Mouse (Mus musculus) liver, adult 2 months (tissue): ENCODE measurements around the gene Cmip.

Experiments
- CTCF ChIP-seq: fragments of 200-500 bp; IDR thresholded peaks from 2 replicates; pipeline ENCODE4 v1.5.1; 2011; ENCODE audit warnings: low read depth, low read length, control low read depth
- POLR2A ChIP-seq: fragments of 200-500 bp; IDR thresholded peaks from 2 replicates; pipeline ENCODE4 v1.6.1; 2011; ENCODE audit warnings: low read length, control low read depth; ENCODE audit not compliant: insufficient read depth; ENCODE audit errors: extremely low read depth

DNA sequence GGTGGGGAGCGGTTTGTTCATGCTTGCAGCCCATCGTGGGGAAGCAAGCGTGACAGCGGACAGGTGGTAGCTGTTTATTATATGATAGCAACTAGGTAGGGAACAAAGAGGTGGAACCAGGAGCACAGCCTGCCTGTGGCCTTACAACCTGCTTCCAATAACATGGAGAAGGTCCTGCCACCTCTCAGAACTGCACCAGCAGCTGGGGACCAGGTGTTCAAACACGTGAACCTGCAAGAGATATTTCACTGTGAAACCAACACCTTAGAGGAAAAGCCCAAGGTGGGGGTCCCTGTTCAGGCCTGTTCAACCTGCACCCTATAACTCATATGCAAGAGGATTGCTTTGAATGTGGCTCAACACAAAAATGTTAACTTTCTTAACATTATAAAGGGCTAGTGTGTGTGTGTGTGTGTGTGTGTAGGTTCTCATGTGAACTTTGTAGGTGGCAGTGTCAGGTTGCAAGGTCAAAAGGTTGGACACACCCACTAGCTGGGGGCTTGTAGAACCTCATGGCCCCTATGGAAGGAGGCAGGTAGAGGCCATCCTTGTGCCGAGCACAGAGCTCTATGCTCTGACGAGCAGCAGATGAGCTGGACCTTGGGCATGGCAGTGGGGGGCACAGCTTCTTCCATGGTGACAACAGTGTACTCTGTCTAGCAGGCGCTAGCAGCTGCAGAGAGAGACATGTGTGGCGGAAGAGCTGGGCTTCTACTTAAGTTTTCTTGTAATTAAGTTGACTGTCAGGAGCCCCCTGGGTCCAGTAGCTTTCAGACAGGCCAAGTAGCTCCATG, 146.2 kb downstream of the Cmip start:
- no peak for TF ChIP-seq POLR2A
- TF ChIP-seq CTCF = no peak
